Mouse (Mus musculus) liver, embryonic 13.5 days (tissue): ENCODE measurements around the gene Tmem38a. TPM values are rescaled to one million over a fixed set of nuclear protein-coding genes. Genes with fewer than 3 reads are reported as not detected.

ENCODE experiments used
- ATAC-seq: fragments of 200-750 bp; cut with Nextera tagmentation; 2 replicates; pipeline ENCODE4 v1.8.0; 2017; ENCODE audit warnings: low read depth, mild to moderate bottlenecking, moderate number of reproducible peaks, moderate library complexity
- DNase-seq: peaks from one replicate; pipeline ENCODE4 v3.0.0; 2022
- H3K27ac ChIP-seq: fragments of 300-500 bp; sonication (generic); 2 replicates; pipeline ENCODE4 v1.5.1; 2015; ENCODE audit warnings: moderate library complexity, mild to moderate bottlenecking, inconsistent platforms
- H3K27me3 ChIP-seq: fragments of 300-500 bp; sonication (generic); 2 replicates; pipeline ENCODE4 v1.6.1; 2015; ENCODE audit warnings: mild to moderate bottlenecking, inconsistent platforms
- H3K36me3 ChIP-seq: fragments of 300-500 bp; sonication (generic); 2 replicates; pipeline ENCODE4 v1.6.1; 2015; ENCODE audit warnings: mild to moderate bottlenecking, inconsistent platforms
- H3K4me1 ChIP-seq: fragments of 300-500 bp; sonication (generic); replicated peaks from 2 replicates; pipeline ENCODE4 v1.6.1; 2015; ENCODE audit warnings: inconsistent platforms
- H3K4me2 ChIP-seq: fragments of 300-500 bp; sonication (generic); 2 replicates; pipeline ENCODE4 v1.6.1; 2015; ENCODE audit warnings: inconsistent platforms, mild to moderate bottlenecking, moderate library complexity
- H3K4me3 ChIP-seq: fragments of 300-500 bp; sonication (generic); replicated peaks from 2 replicates; pipeline ENCODE4 v1.5.1; 2015; ENCODE audit warnings: mild to moderate bottlenecking, inconsistent platforms
- H3K9ac ChIP-seq: fragments of 300-500 bp; sonication (generic); 2 replicates; pipeline ENCODE4 v1.6.1; 2015; ENCODE audit warnings: mild to moderate bottlenecking, inconsistent platforms
- H3K9me3 ChIP-seq: fragments of 300-500 bp; sonication (generic); replicated peaks from 2 replicates; pipeline ENCODE4 v1.6.1; 2016; ENCODE audit warnings: inconsistent platforms
- WGBS: fragments of 180-500 bp; shearing (Covaris S2); methylation state at CpG from one replicate; pipeline ENCODE4 v1.1.7; 2015; ENCODE audit not compliant: insufficient replicate concordance; 5-methylcytosine and 5-hydroxymethylcytosine counted together
- microRNA-seq: library from miRNA; unstranded; fragments of <30 nt; microRNA quantifications from one replicate; pipeline ENCODE4, GENCODE M21; 2016
- polyA plus RNA-seq: library from polyadenylated mRNA; unstranded; fragments of >200 nt; fragmentation: Nextera tagmentation; extraction: Ambion mirVana; gene quantifications from 2 replicates; pipeline ENCODE4 v1.2.1, GENCODE M21; 2015

The Tmem38a gene
- polyA plus RNA-seq, 1 experiment from 2014 or later = 2.1 TPM

GRCm38 (mm10) chr8:72588865-72589264, 17.0 kb downstream of the Tmem38a start:
- ATAC-seq = no peak
- H3K27me3 ChIP-seq = no peaks in the 10 kb centered on the region
- WGBS = 78% methylated on average over 10 of the region's 10 CpGs

GRCm38 (mm10) chr8:72589286-72589685, 17.4 kb downstream of the Tmem38a start:
- H3K27me3 ChIP-seq = no peaks in the 10 kb centered on the region
- no peak overlapping the region for H3K4me3 ChIP-seq
- no peak overlapping the region for H3K9ac ChIP-seq
- DNase-seq (no peak), ATAC-seq (no peak)
- H3K4me2 ChIP-seq = no peak overlapping the region
- no peaks in the 10 kb centered on the region for H3K4me1 ChIP-seq
- no peaks in the 10 kb centered on the region for H3K36me3 ChIP-seq
- 71% methylated on average over 7 of the region's 7 CpGs for WGBS
- H3K27ac ChIP-seq = no peak overlapping the region
- H3K9me3 ChIP-seq = no peaks in the 10 kb centered on the region

More at GRCm38 (mm10) chr8:72588865-72589264, 17.0 kb downstream of the Tmem38a start:
- DNase-seq = no peak
- Histone ChIP-seq H3K36me3 (no peaks in the 10 kb centered on the region), H3K27ac (no peak overlapping the region), H3K4me2 (no peak overlapping the region), H3K9me3 (no peaks in the 10 kb centered on the region), H3K4me3 (no peak overlapping the region), H3K9ac (no peak overlapping the region), H3K4me1 (0 out of 2 replicates have a peak, but pooled peaks cover 3% of the 10 kb centered on the region)

GRCm38 (mm10) chr8:72590198-72590597, 18.3 kb downstream of the Tmem38a start:
- DNase-seq = peak; percentile 38
- H3K4me2 ChIP-seq = no peak overlapping the region
- 38% methylated on average over 2 of the region's 2 CpGs for WGBS
- H3K4me3 ChIP-seq = no peak overlapping the region
- H3K27ac ChIP-seq = no peak overlapping the region
- H3K4me1 ChIP-seq = no peaks in the 10 kb centered on the region
- no peaks in the 10 kb centered on the region for H3K36me3 ChIP-seq
- H3K9me3 ChIP-seq = no peaks in the 10 kb centered on the region
- H3K9ac ChIP-seq = no peak overlapping the region
- H3K27me3 ChIP-seq = no peaks in the 10 kb centered on the region
- no peak for ATAC-seq

Small RNA genes within 50 kb of the gene (microRNA-seq; reads per million reads assigned to microRNA genes)
- gene Gm28019 = not detected

Other genes with a start within 250 kb of the Tmem38a start
- gene Eps15l1, start 150.6 kb upstream of the Tmem38a start, polyA plus RNA-seq = 17.5 and 21.1 TPM in 2 replicates
- 0.59 and 0.93 TPM in 2 replicates for gene Calr3, start 128.2 kb upstream of the Tmem38a start, polyA plus RNA-seq
- 4.2 and 5.0 TPM in 2 replicates for gene 1700030K09Rik, start 128.2 kb upstream of the Tmem38a start, polyA plus RNA-seq
- 21.4 and 31.4 TPM in 2 replicates for gene Cherp, start 96.8 kb upstream of the Tmem38a start, polyA plus RNA-seq
- gene Slc35e1, start 79.4 kb upstream of the Tmem38a start, polyA plus RNA-seq = 6.1 and 6.4 TPM in 2 replicates
- 7.9 and 8.0 TPM in 2 replicates for gene Med26, start 23.8 kb upstream of the Tmem38a start, polyA plus RNA-seq
- gene Smim7, start 967 bp upstream of the Tmem38a start, polyA plus RNA-seq = 51.6 and 55.3 TPM in 2 replicates
- gene Nwd1, start 74.7 kb downstream of the Tmem38a start, polyA plus RNA-seq = not detected in 2 replicates
- gene Sin3b, start 151.2 kb downstream of the Tmem38a start, polyA plus RNA-seq = 65.0 and 68.0 TPM in 2 replicates
- 4.5 and 4.8 TPM in 2 replicates for gene F2rl3, start 189.8 kb downstream of the Tmem38a start, polyA plus RNA-seq